Mouse (Mus musculus): Measurements from ENCODE around the gene Aldh4a1. TPM values are rescaled to one million over a fixed set of nuclear protein-coding genes. Genes with fewer than 3 reads are reported as not detected.

Gene Aldh4a1
- polyA plus RNA-seq, 1 experiment from 2014 or later = 30.7 TPM

DNA sequence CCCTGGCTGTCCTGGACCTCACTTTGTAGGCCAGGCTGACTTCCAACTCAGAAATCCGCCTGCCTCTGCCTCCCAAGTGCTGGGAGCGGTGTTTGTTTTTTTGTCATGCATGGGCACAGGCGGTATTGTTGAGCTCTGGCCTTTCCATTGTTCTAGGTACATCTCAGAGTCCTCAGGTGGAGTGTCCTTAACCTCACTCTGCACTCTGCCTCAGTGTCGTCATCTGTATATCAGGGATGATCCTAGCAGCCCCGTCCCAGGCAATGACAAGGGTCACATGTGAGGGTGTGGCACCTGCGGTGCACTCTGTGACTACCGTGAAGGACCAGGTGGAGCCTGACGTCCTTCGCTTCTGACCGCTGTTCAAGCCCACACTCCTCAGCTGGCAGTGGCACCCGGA lies 4.7 kb downstream of the Aldh4a1 start:
- Histone ChIP-seq H3K27me3 (replicated peaks) (no peaks in the 10 kb centered on the region), H3K4me1 (peaks cover 18% of the 10 kb centered on the region), H3K27ac (no peak overlapping the region), H3K4me2 (no peak overlapping the region), H3K9ac (no peak overlapping the region), H3K4me3 (replicated peaks) (no peak overlapping the region), H3K36me3 (no peaks in the 10 kb centered on the region), H3K9me3 (no peaks in the 10 kb centered on the region)
- WGBS = 90% methylated on average over 11 of the region's 11 CpGs
- no peak for ATAC-seq (ENCODE audit: insufficient read depth, low FRiP score, low read depth)

DNA sequence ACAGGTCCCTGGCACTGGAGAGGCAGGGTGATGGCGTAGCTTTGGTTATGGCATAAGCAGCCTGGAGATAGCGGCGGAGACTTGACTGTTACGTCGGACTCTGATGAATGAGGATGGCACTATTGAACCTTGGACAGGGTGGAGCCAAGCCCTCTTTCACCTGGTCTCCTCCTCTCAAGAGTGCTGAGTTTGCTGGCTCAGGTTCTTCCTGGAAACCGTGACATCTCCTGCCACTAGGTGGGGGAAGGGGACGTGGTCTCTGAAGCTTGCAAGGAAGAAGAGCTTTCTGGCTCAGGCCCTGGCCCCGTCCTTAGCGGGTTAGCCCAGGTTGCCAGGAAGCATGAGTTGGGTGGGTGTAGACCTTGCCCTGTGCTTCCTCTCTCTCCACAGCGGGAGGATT lies 7.5 kb downstream of the Aldh4a1 start:
- H3K36me3 ChIP-seq = no peaks in the 10 kb centered on the region
- no peak overlapping the region for H3K9ac ChIP-seq
- ATAC-seq (ENCODE audit: insufficient read depth, low FRiP score, low read depth) = no peak
- 64% methylated on average over 10 of the region's 10 CpGs for WGBS
- H3K4me3 ChIP-seq (replicated peaks) = no peak overlapping the region
- no peak overlapping the region for H3K27ac ChIP-seq
- no peaks in the 10 kb centered on the region for H3K9me3 ChIP-seq
- H3K4me2 ChIP-seq = no peak overlapping the region
- H3K4me1 ChIP-seq = peaks cover 3% of the 10 kb centered on the region; the same call in 1 of the 2 replicates
- no peaks in the 10 kb centered on the region for H3K27me3 ChIP-seq (replicated peaks)

DNA sequence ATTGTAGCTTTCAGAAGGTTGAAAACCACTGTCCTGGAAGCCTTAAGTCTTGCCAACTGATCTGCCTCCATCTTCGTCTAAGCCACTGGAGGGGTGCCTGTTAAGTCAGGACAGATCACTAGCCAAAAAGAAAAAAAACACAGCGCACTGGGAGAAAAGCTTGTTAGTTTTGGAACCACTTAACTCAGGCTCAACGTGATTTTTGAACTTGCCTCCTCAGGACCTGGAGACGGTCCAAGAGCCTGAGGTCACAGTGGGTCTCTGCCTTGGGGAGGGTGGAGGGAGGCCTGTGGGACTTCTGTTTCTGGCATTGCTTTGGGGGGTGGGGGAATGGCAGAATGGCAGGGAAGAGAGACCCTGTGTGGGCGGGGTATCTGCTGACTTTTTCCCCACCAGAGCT lies 8.5 kb downstream of the Aldh4a1 start:
- no peak overlapping the region for H3K4me2 ChIP-seq
- H3K4me1 ChIP-seq = no peaks in the 10 kb centered on the region
- no peak overlapping the region for H3K9ac ChIP-seq
- no peaks in the 10 kb centered on the region for H3K9me3 ChIP-seq
- H3K4me3 ChIP-seq (replicated peaks) = no peak overlapping the region
- 56% methylated on average over 5 of the region's 5 CpGs for WGBS
- no peaks in the 10 kb centered on the region for H3K27me3 ChIP-seq (replicated peaks)
- no peak for ATAC-seq (ENCODE audit: insufficient read depth, low FRiP score, low read depth)
- H3K27ac ChIP-seq = no peak overlapping the region
- H3K36me3 ChIP-seq = no peaks in the 10 kb centered on the region

DNA sequence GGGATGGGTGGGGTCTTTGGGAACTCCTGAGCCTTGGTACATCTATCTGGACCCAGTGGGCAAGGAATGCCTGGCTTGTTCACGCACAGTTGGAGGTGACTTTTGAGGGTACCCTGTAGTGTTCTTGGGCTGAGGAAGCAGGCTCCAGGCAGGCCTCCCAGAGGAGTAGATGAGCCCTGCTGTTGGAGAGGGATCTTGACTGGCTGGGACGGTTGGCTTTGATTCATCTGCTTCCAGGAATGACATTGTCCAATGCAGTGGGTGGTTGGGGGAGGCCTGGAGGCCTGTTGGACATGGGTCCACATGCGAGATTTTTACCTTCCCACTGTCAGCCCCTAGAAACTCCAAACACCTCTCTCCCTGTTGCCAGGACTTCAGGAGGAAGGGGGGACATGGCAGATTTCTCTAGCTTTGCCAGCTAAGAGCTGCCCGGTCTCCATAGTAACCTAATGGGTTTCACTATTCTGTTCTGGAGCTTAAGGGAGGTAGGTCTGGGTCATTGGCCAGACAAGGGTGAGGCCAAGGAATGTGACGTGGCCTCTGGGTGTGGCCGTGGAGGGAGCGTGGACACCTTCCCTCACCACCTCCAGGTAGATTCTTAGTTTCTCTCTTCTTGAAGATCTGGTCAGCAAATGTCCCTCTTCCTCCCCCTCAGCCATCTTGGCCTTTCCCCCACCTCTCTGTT lies 9.0 kb downstream of the Aldh4a1 start:
- Histone ChIP-seq H3K4me3 (replicated peaks) (no peak overlapping the region), H3K27ac (no peak overlapping the region), H3K9me3 (no peaks in the 10 kb centered on the region), H3K4me2 (no peak overlapping the region), H3K36me3 (no peaks in the 10 kb centered on the region), H3K4me1 (no peaks in the 10 kb centered on the region), H3K9ac (no peak overlapping the region), H3K27me3 (replicated peaks) (no peaks in the 10 kb centered on the region)
- WGBS = 87% methylated on average over 7 of the region's 7 CpGs
- no peak for ATAC-seq (ENCODE audit: insufficient read depth, low FRiP score, low read depth)

DNA sequence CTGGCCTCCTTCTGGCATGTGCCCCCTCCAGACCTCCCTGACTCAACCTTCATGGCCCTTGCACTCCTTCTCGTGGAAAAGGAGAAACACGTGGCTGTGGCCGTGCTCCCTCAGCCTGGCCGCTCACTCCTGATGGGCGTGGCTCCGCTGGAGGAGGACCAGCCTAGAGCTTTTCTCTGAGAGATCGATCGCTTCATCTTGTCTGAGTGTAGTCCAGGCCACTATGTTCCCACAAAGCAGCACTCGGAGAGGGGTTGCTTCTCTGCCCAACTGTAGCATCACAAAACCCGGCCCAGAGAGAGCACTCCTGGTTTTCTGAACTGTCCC lies 9.6 kb downstream of the Aldh4a1 start:
- H3K27me3 ChIP-seq (replicated peaks) = no peaks in the 10 kb centered on the region
- no peak overlapping the region for H3K4me3 ChIP-seq (replicated peaks)
- no peak overlapping the region for H3K4me2 ChIP-seq
- 76% methylated on average over 10 of the region's 10 CpGs for WGBS
- H3K36me3 ChIP-seq = no peaks in the 10 kb centered on the region
- ATAC-seq (ENCODE audit: insufficient read depth, low FRiP score, low read depth) = no peak
- H3K9me3 ChIP-seq = no peaks in the 10 kb centered on the region
- H3K4me1 ChIP-seq = no peaks in the 10 kb centered on the region
- no peak overlapping the region for H3K27ac ChIP-seq
- H3K9ac ChIP-seq = no peak overlapping the region

DNA sequence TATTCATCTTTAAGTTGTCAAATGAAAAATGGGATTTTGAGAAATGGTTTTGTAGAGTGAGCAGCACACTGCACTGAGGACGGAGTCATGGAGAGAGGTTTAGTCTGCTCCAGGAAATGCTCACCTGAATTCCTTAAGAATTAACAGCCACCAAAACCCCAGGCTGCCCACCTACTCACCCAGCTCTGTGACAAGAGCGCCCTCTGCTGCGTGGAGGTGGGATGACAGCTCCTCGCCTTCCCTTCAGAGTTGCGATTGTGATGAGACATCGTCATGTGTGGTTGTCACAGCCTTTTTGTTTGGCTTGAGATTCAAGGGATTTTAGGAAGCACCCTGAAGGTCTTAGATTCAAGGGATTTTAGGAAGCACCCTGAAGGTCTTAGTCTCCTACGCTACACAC lies 13.7 kb downstream of the Aldh4a1 start:
- Histone ChIP-seq H3K36me3 (no peaks in the 10 kb centered on the region), H3K9ac (no peak overlapping the region), H3K4me2 (no peak overlapping the region), H3K4me1 (0 out of 2 replicates have a peak, but pooled peaks cover under 1% of the 10 kb centered on the region), H3K27me3 (replicated peaks) (0 out of 2 replicates have a peak, but pooled peaks cover under 1% of the 10 kb centered on the region), H3K9me3 (no peaks in the 10 kb centered on the region), H3K27ac (no peak overlapping the region), H3K4me3 (replicated peaks) (no peak overlapping the region)
- WGBS = 30% methylated on average over 7 of the region's 7 CpGs
- no peak for ATAC-seq (ENCODE audit: insufficient read depth, low FRiP score, low read depth)

DNA sequence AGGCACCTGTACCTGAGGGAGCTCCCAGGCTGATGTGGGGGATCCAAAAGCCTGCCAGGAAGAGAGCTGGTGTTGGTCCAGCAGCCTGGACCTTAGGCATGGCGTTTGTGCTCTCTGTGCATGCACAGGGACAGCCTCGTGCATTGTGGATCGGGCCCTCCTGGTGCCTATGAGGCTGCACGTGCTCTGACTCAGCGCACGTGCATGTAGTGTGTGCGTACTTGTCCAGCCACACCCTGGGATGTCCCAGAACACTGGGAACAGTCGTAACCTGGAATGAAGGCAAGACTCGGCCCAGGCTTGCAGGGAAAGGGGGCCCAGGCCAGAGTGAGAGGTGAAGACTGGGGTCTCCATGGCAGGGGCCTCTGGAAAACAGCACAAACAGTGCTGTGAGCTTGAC lies 15.2 kb downstream of the Aldh4a1 start:
- Histone ChIP-seq H3K4me2 (no peak overlapping the region), H3K27ac (no peak overlapping the region), H3K36me3 (no peaks in the 10 kb centered on the region), H3K27me3 (replicated peaks) (peaks cover 3% of the 10 kb centered on the region; the same call in 1 of the 2 replicates), H3K4me1 (peaks cover 11% of the 10 kb centered on the region; the same call in 1 of the 2 replicates), H3K9ac (no peak overlapping the region), H3K9me3 (no peaks in the 10 kb centered on the region), H3K4me3 (replicated peaks) (no peak overlapping the region)
- no peak for ATAC-seq (ENCODE audit: insufficient read depth, low FRiP score, low read depth)
- 78% methylated on average over 9 of the region's 9 CpGs for WGBS

DNA sequence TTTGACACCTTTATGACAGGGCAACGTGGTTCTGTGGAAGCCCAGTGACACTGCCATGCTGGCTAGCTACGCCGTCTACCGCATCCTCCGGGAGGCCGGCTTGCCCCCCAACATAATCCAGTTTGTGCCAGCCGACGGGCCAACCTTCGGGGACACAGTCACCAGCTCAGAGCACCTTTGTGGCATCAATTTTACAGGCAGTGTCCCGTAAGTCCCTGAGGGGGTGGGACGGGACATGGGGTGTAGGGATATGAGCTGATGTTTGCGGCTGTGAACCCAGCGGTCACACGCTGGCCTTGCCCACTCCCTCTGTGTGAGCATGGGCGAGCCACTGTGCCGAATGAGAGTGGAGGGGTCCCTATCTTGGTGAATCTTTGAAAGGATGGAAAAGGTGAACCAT lies 15.7 kb downstream of the Aldh4a1 start:
- Histone ChIP-seq H3K9me3 (no peaks in the 10 kb centered on the region), H3K36me3 (no peaks in the 10 kb centered on the region), H3K27me3 (replicated peaks) (peaks cover 3% of the 10 kb centered on the region; the same call in 1 of the 2 replicates), H3K4me1 (peaks cover 11% of the 10 kb centered on the region; the same call in 1 of the 2 replicates), H3K27ac (no peak overlapping the region), H3K9ac (no peak overlapping the region), H3K4me2 (no peak overlapping the region), H3K4me3 (replicated peaks) (no peak overlapping the region)
- WGBS = 91% methylated on average over 16 of the region's 16 CpGs
- ATAC-seq (ENCODE audit: insufficient read depth, low FRiP score, low read depth) = no peak

DNA sequence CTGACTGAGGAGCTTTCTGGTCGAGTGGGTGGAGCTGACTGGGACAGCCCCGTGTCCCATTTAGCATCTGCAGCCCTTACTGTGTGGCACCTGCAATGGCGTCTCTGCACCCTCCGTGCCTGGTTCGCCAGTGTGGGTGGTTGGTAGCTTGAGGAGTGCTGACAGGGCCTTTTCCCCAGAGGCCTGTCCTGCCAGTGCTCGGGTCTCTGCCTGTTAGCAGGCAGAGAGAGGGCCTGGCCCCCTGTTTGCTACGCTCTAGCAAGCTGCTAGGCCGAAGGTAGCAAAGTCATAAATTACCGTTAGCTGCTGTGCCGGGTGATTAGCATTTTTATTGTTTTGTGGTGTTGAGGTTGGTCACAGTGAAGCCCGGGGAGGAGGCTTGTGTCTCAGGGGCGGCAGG lies 17.1 kb downstream of the Aldh4a1 start:
- no peak overlapping the region for H3K4me2 ChIP-seq
- H3K27me3 ChIP-seq (replicated peaks) = peaks cover 3% of the 10 kb centered on the region; the same call in 1 of the 2 replicates
- no peak overlapping the region for H3K4me3 ChIP-seq (replicated peaks)
- 58% methylated on average over 12 of the region's 12 CpGs for WGBS
- no peak overlapping the region for H3K27ac ChIP-seq
- peaks cover 11% of the 10 kb centered on the region; the same call in 1 of the 2 replicates for H3K4me1 ChIP-seq
- no peak for ATAC-seq (ENCODE audit: insufficient read depth, low FRiP score, low read depth)
- H3K36me3 ChIP-seq = no peaks in the 10 kb centered on the region; the same call in 1 of the 2 replicates
- H3K9me3 ChIP-seq = no peaks in the 10 kb centered on the region
- H3K9ac ChIP-seq = no peak overlapping the region

DNA sequence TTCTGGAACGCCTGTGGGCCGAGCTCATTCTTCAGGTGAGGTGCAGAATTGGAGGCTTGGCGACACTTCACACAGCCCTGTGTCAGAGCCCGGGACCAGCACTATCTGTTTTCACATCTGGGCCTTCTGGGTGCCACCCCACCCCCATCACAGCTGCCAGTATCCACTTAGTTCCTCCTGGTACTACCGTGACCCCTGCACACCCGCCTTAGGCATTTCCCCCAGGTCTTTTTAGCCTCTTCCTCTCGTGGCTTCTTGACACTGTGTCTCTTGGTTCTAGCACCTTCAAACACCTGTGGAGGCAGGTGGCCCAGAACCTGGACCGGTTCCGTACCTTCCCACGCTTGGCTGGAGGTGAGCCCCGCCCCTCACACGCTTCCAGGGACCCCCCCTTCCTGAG lies 17.7 kb downstream of the Aldh4a1 start:
- Histone ChIP-seq H3K9me3 (no peaks in the 10 kb centered on the region), H3K36me3 (peaks cover 3% of the 10 kb centered on the region; the same call in 1 of the 2 replicates), H3K4me1 (peaks cover 11% of the 10 kb centered on the region; the same call in 1 of the 2 replicates), H3K27ac (no peak overlapping the region), H3K9ac (no peak overlapping the region), H3K27me3 (replicated peaks) (peaks cover 3% of the 10 kb centered on the region; the same call in 1 of the 2 replicates), H3K4me3 (replicated peaks) (no peak overlapping the region), H3K4me2 (no peak overlapping the region)
- ATAC-seq (ENCODE audit: insufficient read depth, low FRiP score, low read depth) = no peak
- 72% methylated on average over 12 of the region's 12 CpGs for WGBS

DNA sequence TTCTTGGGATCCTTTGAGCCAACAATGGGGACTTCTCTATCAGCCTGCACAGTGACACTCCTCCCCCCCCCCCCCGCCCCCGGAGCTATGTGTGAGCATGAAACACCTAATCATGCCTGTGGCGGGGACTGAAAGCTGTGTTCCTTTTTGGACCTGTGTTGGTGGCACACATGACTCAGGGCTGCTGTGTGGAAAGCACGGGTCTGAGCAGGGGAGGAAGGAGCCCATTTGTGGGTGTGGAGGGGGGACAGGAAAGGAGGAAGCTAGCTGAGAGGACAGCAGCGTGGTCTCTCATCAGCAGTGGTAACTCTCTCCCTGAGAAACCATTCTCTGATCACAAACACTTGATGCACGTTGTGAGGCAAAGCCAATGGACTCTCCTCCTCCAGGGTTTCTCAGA lies 18.1 kb downstream of the Aldh4a1 start:
- H3K9ac ChIP-seq = no peak overlapping the region
- H3K4me3 ChIP-seq (replicated peaks) = no peak overlapping the region
- H3K9me3 ChIP-seq = no peaks in the 10 kb centered on the region
- H3K4me2 ChIP-seq = no peak overlapping the region
- H3K36me3 ChIP-seq = peaks cover 3% of the 10 kb centered on the region; the same call in 1 of the 2 replicates
- H3K27me3 ChIP-seq (replicated peaks) = peaks cover 3% of the 10 kb centered on the region; the same call in 1 of the 2 replicates
- WGBS = 58% methylated on average over 6 of the region's 6 CpGs
- no peak overlapping the region for H3K27ac ChIP-seq
- peaks cover 11% of the 10 kb centered on the region; the same call in 1 of the 2 replicates for H3K4me1 ChIP-seq
- ATAC-seq (ENCODE audit: insufficient read depth, low FRiP score, low read depth) = no peak

DNA sequence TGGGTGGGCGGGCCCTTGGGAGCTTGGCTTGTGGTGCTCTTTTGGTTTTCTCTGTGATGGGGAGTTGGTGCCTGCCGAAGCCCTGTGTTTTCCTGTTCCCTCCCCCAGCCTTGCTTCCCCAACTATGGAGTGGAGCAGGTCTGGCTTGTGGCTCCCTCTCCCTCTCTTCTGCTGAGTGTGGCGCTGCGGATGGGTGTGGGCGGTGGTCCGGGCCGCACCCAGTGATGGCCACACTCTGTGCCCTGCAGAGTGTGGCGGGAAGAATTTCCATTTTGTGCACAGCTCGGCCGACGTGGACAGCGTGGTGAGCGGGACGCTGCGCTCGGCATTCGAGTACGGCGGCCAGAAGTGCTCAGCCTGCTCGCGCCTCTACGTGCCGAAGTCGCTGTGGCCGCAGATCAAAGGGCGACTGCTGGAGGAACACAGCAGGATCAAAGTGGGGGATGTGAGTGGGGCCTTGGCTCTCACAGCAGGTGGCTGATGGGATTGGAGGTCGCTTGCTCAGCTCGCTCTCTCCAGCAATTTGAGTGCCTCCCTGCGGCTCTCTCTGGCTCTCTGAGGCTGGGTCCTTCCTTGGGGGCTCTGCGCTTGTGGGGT lies 19.3 kb downstream of the Aldh4a1 start:
- Histone ChIP-seq H3K36me3 (peaks cover 3% of the 10 kb centered on the region), H3K4me3 (replicated peaks) (peak overlapping the region; percentile 25), H3K27ac (no peak overlapping the region), H3K9ac (no peak overlapping the region), H3K27me3 (replicated peaks) (peaks cover 3% of the 10 kb centered on the region; the same call in 1 of the 2 replicates), H3K9me3 (no peaks in the 10 kb centered on the region), H3K4me1 (peaks cover 11% of the 10 kb centered on the region; the same call in 1 of the 2 replicates), H3K4me2 (peak overlapping the region; percentile 55)
- 7% methylated on average over 30 of the region's 30 CpGs for WGBS
- ATAC-seq (ENCODE audit: insufficient read depth, low FRiP score, low read depth) = no peak; the same call in 1 of the 2 replicates

Data from stomach, embryonic 15.5 days (tissue).